Mouse (Mus musculus): Measurements from ENCODE around the gene Gps2.
A peak's percentile ranks its signal among the peaks of the same experiment; 100 is the strongest.

DNA sequence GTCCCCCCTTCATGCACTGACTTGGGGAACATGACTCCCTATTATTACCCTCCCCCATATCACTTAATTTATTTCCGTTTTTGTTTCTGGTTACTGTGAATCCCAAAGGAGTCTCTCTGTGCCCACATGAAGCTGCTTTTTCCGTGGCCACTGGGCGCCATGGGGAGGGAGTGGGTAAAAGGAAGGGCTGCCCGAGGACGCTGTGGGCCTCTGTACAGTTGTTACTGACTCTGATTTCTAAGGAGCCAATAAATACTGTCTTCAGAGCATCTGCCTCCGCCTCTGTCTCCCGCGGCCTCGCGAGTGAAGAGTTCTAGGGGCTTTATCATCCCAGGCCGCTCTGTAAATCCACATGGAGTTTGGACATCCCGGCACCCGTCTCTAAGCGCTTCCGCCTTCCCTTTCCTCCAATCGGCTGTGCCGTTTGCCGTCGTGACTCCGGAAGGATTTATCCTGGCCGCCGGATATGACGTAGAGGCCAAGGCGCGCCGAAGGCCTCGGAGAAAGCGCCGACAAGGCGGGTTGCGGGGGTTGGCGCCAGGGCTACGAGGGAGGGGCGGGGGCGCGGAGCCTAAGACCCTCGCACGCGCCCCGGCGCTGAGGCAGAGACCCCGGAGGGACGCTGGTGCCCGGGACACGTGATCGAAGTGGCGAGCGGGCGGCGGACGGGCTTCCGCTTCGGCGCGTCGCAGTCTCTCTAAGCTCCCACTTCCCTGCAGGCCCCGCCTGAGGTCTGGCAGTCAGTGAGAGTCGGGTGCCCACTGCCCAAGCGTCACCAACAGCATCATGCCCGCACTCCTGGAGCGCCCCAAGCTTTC, at the start of gene Gps2:
- TF ChIP-seq GATA1 (IDR thresholded peaks at IDR 0.05; ENCODE audit: borderline replicate concordance, low read length) (no peak), FLI1 (IDR thresholded peaks at IDR 0.05; ENCODE audit: low read length) (peak; percentile 54; the same call in 1 of the 2 replicates)
